Comparison of ENCODE assay signal across 24 mouse cellular contexts in the genomic region with DNA sequence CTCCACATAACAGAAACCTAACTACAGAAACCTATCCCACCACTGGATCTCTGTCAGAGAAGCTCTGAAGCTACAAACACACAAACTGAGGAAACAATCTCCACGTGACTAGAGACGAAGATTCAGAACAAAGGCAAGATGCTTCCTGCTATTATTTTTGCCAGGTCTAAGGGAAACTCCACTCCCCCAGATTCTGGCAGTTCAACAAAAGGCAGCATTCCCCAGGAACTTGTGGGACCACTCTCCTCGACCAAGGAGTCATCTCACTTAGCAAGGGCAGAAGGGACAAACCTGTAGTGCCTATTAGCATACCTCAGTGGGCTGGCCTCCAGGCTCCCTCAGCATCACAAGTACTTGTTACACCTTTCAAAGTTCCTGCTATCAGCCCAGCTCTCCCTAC. TPM values are rescaled to one million over a fixed set of nuclear protein-coding genes. Genes with fewer than 3 reads are reported as not detected.
A peak's percentile ranks its signal among the peaks of the same experiment; 100 is the strongest.
DNase-seq lines count a peak whose midpoint lies in the region; ATAC-seq and TF ChIP-seq lines count a peak whose summit lies in the region.
"Had no signal": no experiment of that assay in that cellular context is flagged by ENCODE, and none has a peak within 500 bp of the region (broad histone marks: within the 10 kb centered on the region; RNA-seq: fewer than 3 reads in every experiment).

No protein-coding gene starts in this region.

- peak; percentile 10 for DNase-seq in heart, postnatal 0 days (ENCODE audit: low spot score)
- no peak for DNase-seq in heart, embryonic 10.5 days (ENCODE audit: low spot score)
- no peak for DNase-seq in layer of hippocampus, adult 2 months (ENCODE audit: low spot score in 2 of 2)
- no peak for DNase-seq in layer of hippocampus, adult 8-10 months (ENCODE audit: low spot score in 2 of 2)
- DNase-seq in left cerebral cortex, postnatal 36 days (ENCODE audit: low spot score in 2 of 2), result no peak
- DNase-seq: adrenal gland, postnatal 10 days; cerebellum, adult 11-12 months; cerebellum, adult 8-10 months; cerebellum, postnatal 10 days; cerebellum, postnatal 36 days; embryo, embryonic 11 days; gastrocnemius, postnatal 36 days; heart, postnatal 4 days had no signal

- no peak for ATAC-seq in heart, postnatal 0 days (ENCODE audit: insufficient read depth, low read depth)
- ATAC-seq: CD4-positive, CD25-positive, alpha-beta regulatory T cell, adult 4 months; forebrain, embryonic 15.5 days; hindbrain, postnatal 0 days; inflammation-experienced regulatory T-cells, adult 6 months; intestine, embryonic 16.5 days had no signal

- H3K36me3 ChIP-seq in heart, postnatal 0 days (replicated peaks; ENCODE audit: control insufficient read depth, insufficient read depth, low read length), result peaks cover 40% of the 10 kb centered on the region
- H3K36me3 ChIP-seq in heart, embryonic 10.5 days, result peaks cover 28% of the 10 kb centered on the region

- no peak for TF ChIP-seq CTCF in heart, postnatal 0 days (IDR thresholded peaks at IDR 0.05; ENCODE audit: low read depth)
- TF ChIP-seq CTCF in layer of hippocampus, adult 2 months (conservative IDR thresholded peaks at IDR 0.05), result no peak

- no peaks in the 10 kb centered on the region for H3K27me3 ChIP-seq in heart, postnatal 0 days (ENCODE audit: control insufficient read depth, insufficient read depth, low read length)
- H3K27me3 ChIP-seq in heart, embryonic 10.5 days (ENCODE audit: insufficient read depth, poor library complexity, severe bottlenecking), result no peaks in the 10 kb centered on the region
- H3K27me3 ChIP-seq: embryonic facial prominence, embryonic 13.5 days; forebrain, embryonic 12.5 days; forebrain, embryonic 15.5 days had no signal

- H3K27ac ChIP-seq in heart, postnatal 0 days (ENCODE audit: low read depth), result no peak overlapping the region
- no peak overlapping the region for H3K27ac ChIP-seq in heart, embryonic 10.5 days
- H3K27ac ChIP-seq in layer of hippocampus, adult 2 months, result peak overlapping the region; percentile 36; the same call in 1 of the 2 replicates
- peak overlapping the region; percentile 69 for H3K27ac ChIP-seq in brown adipose tissue, adult 24 weeks (replicated peaks; ENCODE audit: low read depth, low read length)
- H3K27ac ChIP-seq: embryonic facial prominence, embryonic 10.5 days; embryonic facial prominence, embryonic 13.5 days; forebrain, embryonic 12.5 days; forebrain, embryonic 15.5 days; hindbrain, embryonic 14.5 days; hindbrain, postnatal 0 days had no signal

- H3K9me3 ChIP-seq in heart, postnatal 0 days (replicated peaks; ENCODE audit: control insufficient read depth, low read length), result no peaks in the 10 kb centered on the region
- H3K9me3 ChIP-seq in heart, embryonic 10.5 days, result no peaks in the 10 kb centered on the region
- H3K9me3 ChIP-seq: embryonic facial prominence, embryonic 10.5 days; embryonic facial prominence, embryonic 13.5 days; forebrain, embryonic 12.5 days; forebrain, embryonic 15.5 days had no signal

- H3K4me1 ChIP-seq in heart, postnatal 0 days (ENCODE audit: control insufficient read depth, insufficient read depth), result no peaks in the 10 kb centered on the region
- no peaks in the 10 kb centered on the region for H3K4me1 ChIP-seq in heart, embryonic 10.5 days
- H3K4me1 ChIP-seq in brown adipose tissue, adult 24 weeks (ENCODE audit: control insufficient read depth, insufficient read depth, insufficient read length, low read length), result peaks cover 7% of the 10 kb centered on the region; the same call in 1 of the 2 replicates
- H3K4me1 ChIP-seq: embryonic facial prominence, embryonic 10.5 days; embryonic facial prominence, embryonic 13.5 days; forebrain, embryonic 12.5 days; forebrain, embryonic 15.5 days had no signal

- H3K4me3 ChIP-seq in heart, postnatal 0 days (ENCODE audit: low read depth, low read length), result no peak overlapping the region
- H3K4me3 ChIP-seq in heart, embryonic 10.5 days, result no peak overlapping the region
- H3K4me3 ChIP-seq in layer of hippocampus, adult 2 months, result no peak overlapping the region
- no peak overlapping the region for H3K4me3 ChIP-seq in brown adipose tissue, adult 24 weeks (ENCODE audit: insufficient read depth, low read depth, low read length)
- H3K4me3 ChIP-seq: embryonic facial prominence, embryonic 10.5 days; embryonic facial prominence, embryonic 13.5 days; erythroblast, embryonic 14.5 days; forebrain, embryonic 12.5 days; forebrain, embryonic 15.5 days had no signal

- intact Hi-C loops in left cerebral cortex, postnatal 36 days (cut with DNase I), result no loop called here

- no peak overlapping the region for H3K9ac ChIP-seq in heart, postnatal 0 days (replicated peaks; ENCODE audit: low read depth, low read length)
- H3K9ac ChIP-seq: embryonic facial prominence, embryonic 13.5 days; forebrain, embryonic 12.5 days; forebrain, embryonic 15.5 days; hindbrain, embryonic 14.5 days had no signal

- TF ChIP-seq EP300 in heart, postnatal 0 days (IDR thresholded peaks at IDR 0.05; ENCODE audit: low read depth), result no peak

- 45% methylated on average over 3 of the region's 3 CpGs for WGBS in heart, postnatal 0 days
- WGBS in heart, embryonic 10.5 days, result 62% methylated on average over 3 of the region's 3 CpGs

- no peak overlapping the region for H3K4me2 ChIP-seq in heart, postnatal 0 days (ENCODE audit: low read depth, low read length)
- H3K4me2 ChIP-seq: embryonic facial prominence, embryonic 13.5 days; forebrain, embryonic 12.5 days; forebrain, embryonic 15.5 days; hindbrain, embryonic 14.5 days had no signal

RNA-seq across cellular contexts. Expression of a gene that starts 30.1 kb away (rescaled TPM):
- total RNA-seq in heart, postnatal 0 days (2014; rRNA removed; ENCODE audit: low replicate concordance), result 21.1 and 40.3 TPM in 2 replicates
- 54.1 and 54.8 TPM in 2 replicates for polyA plus RNA-seq in heart, postnatal 0 days (2015; fragmentation: Nextera tagmentation; extraction: Ambion mirVana)
- 42.9 and 58.3 TPM in 2 replicates for polyA plus RNA-seq in heart, embryonic 10.5 days (2016; fragmentation: Nextera tagmentation; extraction: Ambion mirVana)
- 10 to 100 TPM; 14.1 to 16.8 TPM for total RNA-seq in layer of hippocampus, adult 2 months (2021)
- 10 to 100 TPM; 13.6 to 18.2 (median 18.0) TPM for total RNA-seq in layer of hippocampus, adult 8-10 months (2022)
- 96.0 and 102 TPM in 2 replicates for polyA plus RNA-seq in brown adipose tissue, adult 24 weeks (2012; ENCODE audit: insufficient read depth, insufficient read length, missing spikeins)
- total RNA-seq in left cerebral cortex, postnatal 36 days (2021), result 10 to 100 TPM; 13.6 to 14.8 TPM

RNA-seq across cellular contexts. Expression of a gene that starts 34.0 kb away (rescaled TPM):
- 19.3 and 40.9 TPM in 2 replicates for total RNA-seq in heart, postnatal 0 days (2014; rRNA removed; ENCODE audit: low replicate concordance)
- polyA plus RNA-seq in heart, postnatal 0 days (2015; fragmentation: Nextera tagmentation; extraction: Ambion mirVana), result 13.4 and 13.6 TPM in 2 replicates
- polyA plus RNA-seq in heart, embryonic 10.5 days (2016; fragmentation: Nextera tagmentation; extraction: Ambion mirVana), result 16.7 and 17.5 TPM in 2 replicates
- 10 to 100 TPM; 41.2 to 44.9 TPM for total RNA-seq in layer of hippocampus, adult 2 months (2021)
- total RNA-seq in layer of hippocampus, adult 8-10 months (2022), result 10 to 100 TPM; 47.4 to 52.9 (median 51.1) TPM
- polyA plus RNA-seq in brown adipose tissue, adult 24 weeks (2012; ENCODE audit: insufficient read depth, insufficient read length, missing spikeins), result 13.4 and 17.2 TPM in 2 replicates
- 10 to 100 TPM; 43.5 to 52.4 TPM for total RNA-seq in left cerebral cortex, postnatal 36 days (2021)

Comparison
In these comparisons a context has a peak if more than half of its experiments do, and no peak if none do; other contexts are left out.
1. H3K27ac ChIP-seq: peak in layer of hippocampus, adult 2 months (single experiment) and brown adipose tissue, adult 24 weeks (single experiment); none in heart, postnatal 0 days (single experiment) and heart, embryonic 10.5 days (single experiment).